Mouse (Mus musculus) G1E (cell line): ENCODE measurements around the gene Rpl10a. TPM values are rescaled to one million over a fixed set of nuclear protein-coding genes. Genes with fewer than 3 reads are reported as not detected.
"Not testable (repeated sequence)": the region's sequence is repeated elsewhere in the genome, so short reads cannot be mapped to it uniquely, and the experiment has no call there.

Experiments used
- ATAC-seq: 2 replicates; pipeline ENCODE4 v1.8.0; 2016; ENCODE audit warnings: mild to moderate bottlenecking; ENCODE audit not compliant: insufficient number of reproducible peaks, poor library complexity, low FRiP score, severe bottlenecking; ENCODE audit errors: extremely low read depth
- DNase-seq: peaks from one replicate; pipeline ENCODE4 v3.0.0; 2012; ENCODE audit warnings: low spot score
- H3K27me3 ChIP-seq: 2 replicates; pipeline ENCODE4 v1.6.1; 2012; ENCODE audit warnings: mild to moderate bottlenecking, low read length, inconsistent platforms; ENCODE audit not compliant: insufficient read depth
- H3K36me3 ChIP-seq: replicated peaks from 2 replicates; pipeline ENCODE3; 2012; ENCODE audit warnings: mild to moderate bottlenecking, inconsistent platforms
- H3K4me1 ChIP-seq: 2 replicates; pipeline ENCODE4 v1.6.1; 2012; ENCODE audit warnings: low read depth, low read length, inconsistent platforms, mixed read lengths; ENCODE audit not compliant: insufficient read depth
- H3K4me3 ChIP-seq: 2 replicates; pipeline ENCODE4 v1.5.1; 2012; ENCODE audit warnings: low read depth, mild to moderate bottlenecking, inconsistent platforms, low read length, moderate library complexity, mixed read lengths
- H3K9me3 ChIP-seq: replicated peaks from 2 replicates; pipeline ENCODE4 v1.6.1; 2012; ENCODE audit warnings: inconsistent platforms
- CTCF ChIP-seq: IDR thresholded peaks from 2 replicates; pipeline ENCODE4 v1.5.1; 2012; ENCODE audit warnings: low read depth, low read length, inconsistent platforms, mixed read lengths
- GATA1 ChIP-seq: IDR thresholded peaks from 2 replicates; pipeline ENCODE4 v1.6.1; 2012; ENCODE audit warnings: borderline replicate concordance, low read length, inconsistent platforms, mixed read lengths
- GATA2 ChIP-seq: IDR thresholded peaks from 2 replicates; pipeline ENCODE4 v1.6.1; 2012; ENCODE audit warnings: low read depth, low read length, inconsistent platforms, borderline replicate concordance
- POLR2AphosphoS5 ChIP-seq: IDR thresholded peaks from 2 replicates; pipeline ENCODE4 v1.6.1; 2012; ENCODE audit warnings: low read depth, low read length, inconsistent platforms; ENCODE audit not compliant: insufficient replicate concordance
- TAL1 ChIP-seq: conservative IDR thresholded peaks from 2 replicates; pipeline ENCODE4 v1.6.1; 2012; ENCODE audit warnings: low read depth, low read length, inconsistent platforms, mixed read lengths
- polyA plus RNA-seq: library from polyadenylated mRNA; stranded (reverse); fragments of >175 nt; gene quantifications from 2 replicates; pipeline ENCODE4 v1.2.3, GENCODE M21; 2012
- total RNA-seq, 2 experiments: library from RNA; stranded (forward) in 1 of 2; stranded (reverse) in 1 of 2; fragments of 200-1000 nt in 1 of 2; fragments of >200 nt in 1 of 2; fragmentation: Nextera tagmentation in 1 of 2; gene quantifications; 2 replicates each; pipeline ENCODE4 v1.2.3; 2014 to 2017

The Rpl10a gene
- total and polyA plus RNA-seq, 3 experiments, result 987 to 8,433 (median 2,842) TPM

DNA sequence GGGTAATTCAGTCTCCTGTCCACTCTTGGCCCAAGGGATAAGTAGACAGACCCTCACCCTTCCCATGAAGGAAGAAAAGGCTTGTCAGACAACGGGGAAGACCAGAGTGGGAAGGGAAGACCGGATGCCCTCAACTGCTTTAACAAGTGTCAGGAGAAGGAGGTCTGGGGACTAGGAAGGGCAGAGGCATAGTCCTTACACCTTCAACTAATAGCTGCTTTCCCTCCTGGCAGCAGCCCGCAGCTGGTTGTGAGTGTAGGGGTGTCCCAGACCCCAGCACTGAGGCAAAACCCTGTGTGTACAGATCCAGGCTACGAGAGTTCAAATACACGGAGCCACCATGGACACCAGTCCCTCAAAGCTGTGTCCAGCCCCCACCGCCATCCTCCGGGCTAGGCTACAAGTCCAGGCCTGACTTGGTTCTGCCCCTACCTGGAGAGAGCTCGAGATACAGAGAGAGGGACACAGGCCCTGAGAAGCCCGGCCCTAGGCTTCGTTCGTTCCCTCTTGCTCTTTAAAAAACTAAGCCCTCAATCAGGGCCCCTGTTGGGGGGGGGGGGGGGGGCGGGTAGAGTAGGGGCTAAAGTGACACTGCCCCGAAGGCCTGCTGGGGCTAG lies 21.1 kb downstream of the Rpl10a start:
- H3K4me3 ChIP-seq, result peak overlapping the region; percentile 70; the same call in 1 of the 2 replicates
- ATAC-seq, result no peak
- no peak for TF ChIP-seq TAL1
- TF ChIP-seq GATA1, result no peak
- no peak for TF ChIP-seq CTCF
- no peak for TF ChIP-seq POLR2AphosphoS5
- no peak for TF ChIP-seq GATA2

DNA sequence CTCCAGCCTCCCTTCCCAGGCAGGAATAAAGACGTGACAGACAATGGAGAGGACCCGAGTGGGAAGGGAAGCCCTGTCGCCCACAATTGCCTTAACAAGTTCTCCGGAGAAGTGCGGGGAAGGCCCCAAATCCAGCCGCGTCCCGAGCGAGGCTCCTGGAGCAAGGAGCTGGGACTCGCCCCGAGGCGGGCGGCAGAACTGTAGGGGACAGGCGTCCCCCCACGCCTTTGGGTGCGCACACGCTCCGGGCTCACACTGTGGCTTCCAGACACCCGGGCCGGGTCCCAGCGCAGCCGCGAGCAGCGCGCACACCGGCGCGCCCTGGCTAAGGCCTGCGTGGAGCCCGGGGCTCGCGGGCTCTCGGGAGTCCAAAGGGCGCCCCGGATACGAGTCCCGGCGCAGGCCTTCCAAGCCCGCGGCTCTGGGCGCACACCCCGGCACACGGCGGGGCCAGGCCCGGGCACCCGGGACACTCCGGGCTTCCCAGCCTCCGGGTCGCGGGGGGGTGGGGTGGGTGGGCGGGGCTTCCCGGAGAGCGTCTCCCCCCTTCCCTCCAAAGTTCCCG lies 21.7 kb downstream of the Rpl10a start:
- H3K27me3 ChIP-seq, result peaks cover 74% of the 10 kb centered on the region
- ATAC-seq (no peak), DNase-seq (no peak)
- peaks cover 4% of the 10 kb centered on the region for H3K36me3 ChIP-seq
- no peaks in the 10 kb centered on the region for H3K9me3 ChIP-seq
- peaks cover 42% of the 10 kb centered on the region for H3K4me1 ChIP-seq
- H3K4me3 ChIP-seq, result peak overlapping the region; percentile 70
- no peak for TF ChIP-seq POLR2AphosphoS5
- TF ChIP-seq GATA2, result no peak
- no peak for TF ChIP-seq TAL1

More for the DNA sequence above, 21.1 kb downstream of the Rpl10a start:
- Histone ChIP-seq H3K4me1 (peaks cover 48% of the 10 kb centered on the region), H3K9me3 (no peaks in the 10 kb centered on the region), H3K27me3 (peaks cover 75% of the 10 kb centered on the region), H3K36me3 (peaks cover 4% of the 10 kb centered on the region)
- DNase-seq, result no peak

DNA sequence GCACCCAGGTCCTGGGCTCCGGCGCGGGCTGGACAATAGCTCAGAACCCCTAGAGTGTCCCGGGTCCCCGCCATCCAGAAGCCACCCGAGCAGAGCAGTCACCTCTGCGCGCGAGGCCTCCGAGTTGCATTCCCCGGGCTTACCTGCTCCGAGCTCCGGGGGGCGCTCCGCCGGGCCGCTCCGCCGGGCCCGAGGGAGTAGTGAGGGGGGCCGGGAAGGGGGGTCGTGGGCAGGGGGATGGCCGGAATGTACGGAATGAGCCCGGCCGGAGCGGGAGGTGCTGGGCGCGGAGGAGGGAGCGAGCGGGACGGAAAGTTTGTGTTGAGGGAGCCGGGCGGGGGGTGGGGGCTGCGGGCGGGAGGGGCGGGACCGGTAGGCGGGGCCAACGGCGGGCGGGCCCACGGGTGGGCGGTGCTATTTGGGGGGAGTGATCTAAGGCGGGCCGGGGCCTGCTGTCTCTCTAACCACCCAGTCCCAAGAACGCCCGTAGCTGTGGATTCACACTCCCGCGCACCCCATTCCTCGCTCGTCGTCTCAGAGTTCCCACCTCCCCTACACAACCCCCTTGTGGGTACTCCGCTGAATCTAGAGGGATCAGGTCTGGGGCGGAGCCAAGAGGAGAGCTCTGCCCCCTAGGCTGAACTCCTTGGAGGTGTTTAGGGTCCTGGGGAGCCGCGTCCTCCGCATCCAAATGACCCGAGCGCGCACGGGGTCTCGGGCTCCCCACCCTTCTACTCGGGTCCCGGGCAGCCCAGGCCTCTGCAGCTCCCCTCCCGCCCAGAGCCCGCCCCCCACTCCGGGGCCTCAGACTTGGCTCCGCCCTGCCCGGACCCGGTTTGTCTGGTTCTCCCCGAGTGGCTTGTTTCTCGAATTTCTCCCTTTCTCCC lies 22.4 kb downstream of the Rpl10a start, which contains the start of gene Tead3:
Gene Tead3 (minus strand): TSS at position 352 of the 887 bp plus-strand sequence.
- TF ChIP-seq CTCF (no peak), POLR2AphosphoS5 (no peak), GATA2 (no peak), TAL1 (no peak), GATA1 (no peak)

DNA sequence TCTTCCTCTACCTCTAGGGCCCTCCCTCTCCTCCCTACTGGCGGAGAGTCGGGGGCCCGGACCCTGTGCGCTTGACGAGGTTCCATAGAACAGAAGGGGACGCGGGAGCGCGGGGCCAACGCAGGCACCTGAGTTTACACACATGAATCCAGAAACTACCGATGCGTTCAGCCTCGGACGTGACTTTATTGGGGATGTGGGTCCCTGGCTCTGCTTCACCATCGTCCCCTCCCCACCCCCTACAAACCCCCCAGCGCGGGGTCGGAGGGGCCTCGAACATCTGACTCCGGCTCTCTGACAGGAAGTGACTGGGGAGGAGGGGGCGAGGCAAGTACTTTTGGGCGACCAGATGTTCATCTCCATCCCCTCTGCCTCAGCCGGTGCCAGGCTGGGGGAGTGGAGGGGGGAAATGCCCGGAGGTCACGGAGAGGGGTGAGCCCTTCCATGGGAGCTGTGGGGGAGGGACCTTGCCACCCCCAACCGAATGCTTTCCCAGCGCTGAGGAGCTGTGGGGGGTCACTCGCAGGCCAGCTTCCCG lies 23.2 kb downstream of the Rpl10a start:
- Histone ChIP-seq H3K4me1 (peaks cover 35% of the 10 kb centered on the region), H3K27me3 (peaks cover 74% of the 10 kb centered on the region), H3K36me3 (peaks cover 4% of the 10 kb centered on the region), H3K9me3 (no peaks in the 10 kb centered on the region), H3K4me3 (peak overlapping the region; percentile 70; the same call in 1 of the 2 replicates)
- ATAC-seq, result no peak
- no peak for DNase-seq
- TF ChIP-seq GATA1 (no peak), CTCF (no peak), GATA2 (no peak), TAL1 (no peak), POLR2AphosphoS5 (no peak)

More for the DNA sequence above, 22.4 kb downstream of the Rpl10a start, which contains the start of gene Tead3:
- ATAC-seq (0 out of 2 replicates have a peak, but pooled peaks have one; percentile 34), DNase-seq (peak; percentile 82)
- Histone ChIP-seq H3K4me1 (peaks cover 35% of the 10 kb centered on the region), H3K4me3 (peak within 1 kb of the TSS; percentile 70), H3K27me3 (peaks cover 73% of the 10 kb centered on the region), H3K9me3 (no peaks in the 10 kb centered on the region), H3K36me3 (peaks cover 4% of the 10 kb centered on the region)

DNA sequence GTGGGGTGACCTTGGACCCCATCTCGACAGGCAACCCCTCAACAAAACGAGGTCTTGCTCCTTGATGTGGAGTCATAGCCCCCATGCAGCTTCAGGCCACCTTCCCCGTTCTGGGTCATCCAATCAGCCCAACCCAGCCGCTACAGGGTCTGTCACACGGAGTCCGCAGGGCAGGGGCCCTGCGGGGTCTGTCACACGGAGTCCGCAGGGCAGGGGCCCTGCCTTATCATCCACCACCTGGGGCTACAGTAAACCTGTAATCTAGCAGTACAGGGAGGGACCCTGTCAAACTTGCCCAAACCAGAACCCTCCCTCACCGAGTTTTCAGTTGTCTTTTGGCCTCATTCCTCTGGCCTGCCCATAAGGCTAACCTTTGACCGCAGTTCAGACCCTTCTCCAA lies 23.7 kb downstream of the Rpl10a start:
- no peak for DNase-seq
- peaks cover 74% of the 10 kb centered on the region for H3K27me3 ChIP-seq
- ATAC-seq, result no peak
- peaks cover 35% of the 10 kb centered on the region for H3K4me1 ChIP-seq
- H3K9me3 ChIP-seq, result no peaks in the 10 kb centered on the region
- H3K4me3 ChIP-seq, result peak overlapping the region; percentile 70; the same call in 1 of the 2 replicates
- TF ChIP-seq TAL1 (0 out of 2 replicates have a peak, but pooled peaks have one; percentile 19), GATA1 (no peak), POLR2AphosphoS5 (no peak), GATA2 (no peak), CTCF (no peak)
- H3K36me3 ChIP-seq, result peaks cover 4% of the 10 kb centered on the region

DNA sequence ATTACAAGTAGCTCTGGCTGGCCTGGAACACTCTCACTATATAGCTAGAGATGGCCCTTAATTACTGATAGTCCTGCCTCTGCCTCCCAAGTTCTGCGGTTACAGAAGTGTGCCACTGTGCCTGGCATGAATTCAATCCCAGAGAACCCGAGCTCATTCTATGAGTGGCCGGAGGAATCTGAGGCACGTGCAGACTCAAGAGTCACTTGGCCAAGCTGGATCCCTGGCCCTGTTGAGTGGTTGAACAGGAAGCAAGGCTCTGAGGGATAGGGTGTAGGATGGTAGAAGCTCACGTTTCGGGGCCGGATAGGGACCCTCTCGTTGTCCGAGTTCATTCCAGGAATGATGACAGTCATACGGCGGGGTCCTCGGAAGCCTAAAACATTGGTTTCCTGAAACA lies 27.6 kb downstream of the Rpl10a start:
- no peaks in the 10 kb centered on the region for H3K9me3 ChIP-seq
- no peak overlapping the region for H3K4me3 ChIP-seq
- DNase-seq, result no peak
- TF ChIP-seq POLR2AphosphoS5, result no peak
- no peak for TF ChIP-seq GATA2
- no peak for TF ChIP-seq CTCF
- no peak for TF ChIP-seq GATA1
- TF ChIP-seq TAL1, result no peak
- peaks cover 77% of the 10 kb centered on the region for H3K27me3 ChIP-seq
- no peaks in the 10 kb centered on the region for H3K36me3 ChIP-seq
- H3K4me1 ChIP-seq, result peaks cover 25% of the 10 kb centered on the region
- ATAC-seq, result no peak

DNA sequence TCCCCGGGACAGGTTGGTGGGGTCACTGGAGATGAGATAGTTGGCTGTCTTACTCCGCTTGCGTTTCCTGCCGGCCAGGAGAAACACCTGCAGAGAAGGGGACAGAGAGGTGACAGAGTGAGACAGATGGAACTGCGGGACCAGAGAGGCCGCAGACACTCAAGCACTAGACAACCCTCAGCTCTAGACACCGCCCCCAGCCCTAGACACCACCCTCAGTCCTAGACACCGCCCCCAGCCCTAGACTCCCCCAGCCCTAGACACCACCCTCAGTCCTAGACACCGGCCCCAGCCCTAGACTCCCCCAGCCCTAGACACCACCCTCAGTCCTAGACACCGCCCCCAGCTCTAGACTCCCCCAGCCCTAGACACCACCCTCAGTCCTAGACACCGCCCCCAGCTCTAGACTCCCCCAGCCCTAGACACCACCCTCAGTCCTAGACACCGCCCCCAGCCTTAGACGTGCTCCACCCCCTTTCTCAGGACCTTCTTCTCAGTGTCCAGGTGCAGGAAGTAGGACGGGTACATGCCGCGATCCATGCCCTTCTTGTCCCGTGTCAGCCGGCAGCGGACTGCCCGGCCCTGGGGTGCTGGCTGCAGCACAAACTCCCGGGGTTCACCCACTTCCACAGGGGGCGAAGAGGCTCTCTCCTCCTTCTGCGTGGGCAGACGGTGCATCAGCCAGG lies 30.4 kb downstream of the Rpl10a start:
- peaks cover 18% of the 10 kb centered on the region for H3K4me1 ChIP-seq
- DNase-seq, H3K36me3 ChIP-seq, ATAC-seq, H3K4me3 ChIP-seq, H3K9me3 ChIP-seq: not testable (repeated sequence)
- peaks cover 79% of the 10 kb centered on the region for H3K27me3 ChIP-seq
